Mouse (Mus musculus) heart, adult 2 months (tissue): ENCODE results near the gene Scd2. TPM values are rescaled to one million over a fixed set of nuclear protein-coding genes. Genes with fewer than 3 reads are reported as not detected.

Experiments
- DNase-seq, 2 experiments: peaks; one replicate each; pipeline ENCODE4 v3.0.0; 2021
- H3K27ac ChIP-seq: fragments of 200-600 bp; 2 replicates; pipeline ENCODE4 v1.8.1; 2022
- H3K27me3 ChIP-seq: fragments of 200-500 bp; 2 replicates; pipeline ENCODE4 v1.6.1; 2012; ENCODE audit warnings: mild to moderate bottlenecking, low read length, inconsistent platforms, mixed read lengths; ENCODE audit not compliant: control insufficient read depth, insufficient read depth
- H3K36me3 ChIP-seq: fragments of 200-500 bp; 2 replicates; pipeline ENCODE4 v1.6.1; 2012; ENCODE audit warnings: low read length, inconsistent platforms; ENCODE audit not compliant: control insufficient read depth, insufficient read depth
- H3K4me1 ChIP-seq: fragments of 200-500 bp; 2 replicates; pipeline ENCODE4 v1.6.1; 2011; ENCODE audit warnings: low read length; ENCODE audit not compliant: control insufficient read depth, insufficient read depth
- H3K4me3 ChIP-seq: fragments of 200-600 bp; 2 replicates; pipeline ENCODE4 v1.8.1; 2022
- H3K79me2 ChIP-seq: fragments of 200-500 bp; replicated peaks from 2 replicates; pipeline ENCODE4 v1.6.1; 2012; ENCODE audit warnings: mild to moderate bottlenecking, inconsistent platforms, low read length, moderate library complexity, mixed read lengths; ENCODE audit not compliant: control insufficient read depth, insufficient read depth
- H3K9ac ChIP-seq: fragments of 200-500 bp; 2 replicates; pipeline ENCODE4 v1.6.1; 2012; ENCODE audit warnings: low read depth, mild to moderate bottlenecking, control low read depth, inconsistent platforms, low read length, mixed read lengths
- CTCF ChIP-seq: fragments of 200-600 bp; IDR thresholded peaks from 2 replicates; pipeline ENCODE4 v1.8.1; 2022; ENCODE audit warnings: antibody characterized with exemption, mild to moderate bottlenecking, moderate library complexity
- EP300 ChIP-seq: fragments of 200-500 bp; IDR thresholded peaks from 2 replicates; pipeline ENCODE4 v1.6.1; 2011; ENCODE audit warnings: low read depth, low read length, control low read depth; ENCODE audit not compliant: insufficient read depth
- POLR2A ChIP-seq: fragments of 200-500 bp; IDR thresholded peaks from 2 replicates; pipeline ENCODE4 v1.6.1; 2011; ENCODE audit warnings: mild to moderate bottlenecking, low read depth, low read length, control low read depth; ENCODE audit not compliant: insufficient read depth
- WGBS: fragments of 180-500 bp; shearing (Covaris S2); methylation state at CpG from one replicate; pipeline ENCODE4 v1.1.7; 2018; 5-methylcytosine and 5-hydroxymethylcytosine counted together
- intact Hi-C: fragments of 180-260 bp; cut with DNase I; formaldehyde crosslinking; loops from one replicate; pipeline ENCODE4 v1.15.1; 2025
- polyA plus RNA-seq: library from polyadenylated mRNA; depleted of rRNA; stranded (reverse); fragments of >200 nt; gene quantifications from 2 replicates; pipeline ENCODE4 v1.2.3, GENCODE M21; 2012
- total RNA-seq, 2 experiments: library from RNA; stranded (reverse); gene quantifications; 2 replicates each; pipeline ENCODE4 v1.2.3; 2021

Scd2 gene
- total and polyA plus RNA-seq, 3 experiments: 9.2 to 21.2 (median 12.2) TPM

DNA sequence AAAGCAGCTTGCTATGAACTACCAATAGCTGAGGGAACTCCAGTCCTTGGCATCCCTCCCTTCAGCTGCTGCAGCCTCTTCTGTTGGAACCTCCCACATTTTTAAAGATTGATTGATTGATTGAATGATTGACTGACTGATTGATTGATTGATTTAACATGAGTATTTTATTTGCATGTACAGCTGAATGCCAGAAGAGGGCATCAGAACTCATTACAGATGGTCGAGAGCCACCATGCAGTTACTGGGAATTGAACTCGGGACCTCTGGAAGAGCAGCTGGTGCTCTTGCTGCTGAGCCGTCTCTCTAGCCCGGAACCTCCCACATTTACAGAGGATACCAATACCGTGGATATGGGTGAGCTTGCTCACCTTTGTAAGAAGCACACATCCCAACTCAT, 33.0 kb upstream of the Scd2 start:
- Histone ChIP-seq H3K27ac (no peak overlapping the region), H3K36me3 (no peaks in the 10 kb centered on the region), H3K27me3 (no peaks in the 10 kb centered on the region), H3K79me2 (no peaks in the 10 kb centered on the region), H3K4me3 (no peak overlapping the region), H3K4me1 (no peaks in the 10 kb centered on the region), H3K9ac (no peak overlapping the region)
- WGBS: 76% methylated on average over 5 of the region's 5 CpGs
- intact Hi-C loops: no loop called here
- TF ChIP-seq CTCF: peak; percentile 24; the same call in 1 of the 2 replicates
- no peak for TF ChIP-seq POLR2A
- no peak for DNase-seq

DNA sequence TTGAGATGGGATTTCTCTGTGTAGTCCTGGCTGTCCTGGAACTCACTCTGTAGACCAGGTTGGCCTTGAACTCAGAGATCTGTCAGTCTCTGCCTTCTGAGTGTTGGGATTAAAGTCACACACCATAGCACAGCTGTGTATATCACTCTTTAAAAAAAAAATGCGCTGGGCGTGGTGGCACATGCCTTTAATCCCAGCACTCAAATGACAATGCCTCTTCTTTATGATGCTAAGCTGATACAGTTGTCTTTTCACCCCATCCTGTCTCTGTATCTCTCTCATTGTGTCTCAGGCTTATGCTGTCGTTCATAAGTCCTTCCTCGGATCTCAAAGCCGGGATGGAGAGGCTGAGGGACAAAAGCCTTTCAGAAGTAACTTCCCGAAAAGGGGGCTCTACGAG, 31.7 kb upstream of the Scd2 start:
- Histone ChIP-seq H3K9ac (no peak overlapping the region), H3K4me3 (no peak overlapping the region), H3K79me2 (no peaks in the 10 kb centered on the region), H3K4me1 (no peaks in the 10 kb centered on the region), H3K27me3 (no peaks in the 10 kb centered on the region), H3K27ac (no peak overlapping the region), H3K36me3 (no peaks in the 10 kb centered on the region)
- no peak for DNase-seq
- TF ChIP-seq POLR2A: no peak
- TF ChIP-seq EP300: no peak
- TF ChIP-seq CTCF: no peak
- intact Hi-C loops: no loop called here
- WGBS: 80% methylated on average over 7 of the region's 7 CpGs

DNA sequence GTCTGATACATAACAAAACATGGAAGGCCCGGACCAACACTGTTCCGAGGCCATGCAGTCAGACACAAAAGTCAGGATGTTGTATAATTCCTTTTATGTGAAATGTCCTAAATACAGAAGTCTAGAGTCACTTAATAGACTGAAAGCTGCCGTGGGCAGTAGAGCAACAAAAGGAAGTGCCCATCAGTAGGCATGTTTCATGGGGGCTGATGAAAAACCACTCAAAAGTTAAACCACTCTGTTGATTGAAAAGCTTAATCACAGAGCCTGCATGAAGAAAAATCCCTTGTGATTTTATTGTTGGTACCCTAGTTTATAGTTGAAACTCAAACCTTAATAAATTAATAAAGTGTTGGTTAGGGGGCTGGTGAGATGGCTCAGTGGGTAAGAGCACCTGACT, 29.9 kb upstream of the Scd2 start:
- DNase-seq: no peak

DNA sequence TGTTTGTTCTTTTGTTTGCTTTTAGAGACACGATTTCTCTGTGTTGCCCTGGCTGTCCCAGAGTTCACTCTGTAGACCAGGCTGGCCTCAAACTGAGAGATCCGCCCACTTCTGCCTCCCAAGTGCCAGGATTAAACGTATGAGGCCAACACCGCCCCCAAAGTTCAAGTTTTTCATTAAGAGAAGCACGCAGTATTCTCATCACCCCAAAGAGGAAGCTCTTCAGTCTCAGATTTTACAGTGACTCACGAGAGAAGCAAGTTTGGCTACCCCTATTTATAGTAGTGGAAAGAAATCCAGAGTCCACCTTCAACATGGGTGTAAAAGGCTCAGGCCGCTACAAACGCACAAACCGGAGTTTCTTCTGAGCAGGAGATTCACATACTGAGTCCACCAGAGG, 29.2 kb upstream of the Scd2 start:
- H3K27ac ChIP-seq: no peak overlapping the region
- no peaks in the 10 kb centered on the region for H3K79me2 ChIP-seq
- H3K4me1 ChIP-seq: no peaks in the 10 kb centered on the region
- H3K9ac ChIP-seq: no peak overlapping the region
- no peaks in the 10 kb centered on the region for H3K36me3 ChIP-seq
- 73% methylated on average over 9 of the region's 9 CpGs for WGBS
- no peak for DNase-seq
- no peak for TF ChIP-seq POLR2A
- TF ChIP-seq CTCF: no peak
- TF ChIP-seq EP300: no peak
- H3K27me3 ChIP-seq: no peaks in the 10 kb centered on the region
- no peak overlapping the region for H3K4me3 ChIP-seq
- intact Hi-C loops: no loop called here

More for the DNA sequence above, 29.9 kb upstream of the Scd2 start:
- H3K36me3 ChIP-seq: no peaks in the 10 kb centered on the region
- intact Hi-C loops: no loop called here
- no peak overlapping the region for H3K4me3 ChIP-seq
- WGBS: 85% methylated on average over 3 of the region's 3 CpGs
- no peaks in the 10 kb centered on the region for H3K79me2 ChIP-seq
- H3K27ac ChIP-seq: no peak overlapping the region
- H3K27me3 ChIP-seq: no peaks in the 10 kb centered on the region
- no peaks in the 10 kb centered on the region for H3K4me1 ChIP-seq
- no peak overlapping the region for H3K9ac ChIP-seq
- TF ChIP-seq CTCF (no peak), POLR2A (no peak), EP300 (no peak)

DNA sequence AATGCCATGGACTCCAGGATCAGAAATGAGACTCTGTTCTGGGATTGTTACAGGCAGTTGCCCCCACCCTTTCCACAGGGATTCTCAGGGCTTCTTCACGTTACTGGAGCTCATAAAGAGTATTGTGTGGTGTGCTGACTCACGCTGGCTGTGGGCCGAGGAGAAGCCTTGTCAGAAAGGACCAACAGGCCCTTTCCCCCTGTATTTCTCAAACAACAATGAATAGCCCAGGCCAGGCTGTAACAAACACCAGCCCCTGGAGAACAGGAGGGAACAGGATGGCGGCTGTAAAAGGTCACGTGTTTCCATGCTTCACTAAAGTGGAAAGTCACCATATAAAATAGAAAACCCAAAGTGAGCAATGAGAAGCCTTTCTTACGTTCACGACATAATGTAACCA, 28.2 kb upstream of the Scd2 start:
- 47% methylated on average over 7 of the region's 7 CpGs for WGBS
- H3K79me2 ChIP-seq: no peaks in the 10 kb centered on the region
- H3K4me3 ChIP-seq: no peak overlapping the region
- H3K9ac ChIP-seq: no peak overlapping the region
- DNase-seq: peak; percentile 39 to 53
- intact Hi-C loops: no loop called here
- no peak overlapping the region; the same call in 1 of the 2 replicates for H3K27ac ChIP-seq
- H3K4me1 ChIP-seq: no peaks in the 10 kb centered on the region
- H3K36me3 ChIP-seq: no peaks in the 10 kb centered on the region
- TF ChIP-seq CTCF (no peak), POLR2A (no peak), EP300 (no peak)
- no peaks in the 10 kb centered on the region for H3K27me3 ChIP-seq

DNA sequence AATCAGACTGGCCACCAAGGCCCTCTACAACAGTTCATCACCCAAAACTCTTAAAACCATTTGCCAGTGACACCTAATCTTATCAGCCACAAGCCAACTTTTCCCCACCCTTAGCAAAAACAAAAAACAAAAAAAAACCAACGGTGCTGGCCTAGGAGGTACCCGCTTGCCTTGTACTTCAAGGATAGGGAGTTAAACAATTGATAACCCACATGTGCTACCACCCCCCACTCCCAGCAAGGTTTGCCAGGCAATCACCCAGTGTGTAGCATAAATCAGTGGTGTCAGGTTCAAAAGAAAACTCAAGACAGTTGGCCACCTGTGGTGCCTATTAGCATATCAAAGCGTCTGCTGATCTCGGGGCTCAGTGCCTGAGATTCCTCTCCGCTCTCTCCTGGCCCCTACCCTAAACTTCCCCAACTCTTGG, 27.6 kb upstream of the Scd2 start:
- intact Hi-C loops: loop anchor here (1.0 kb wide), 1 partner anchor 18 kb away; no protein-coding TSS in a partner anchor
- H3K4me3 ChIP-seq: no peak overlapping the region

More for the DNA sequence above, 27.6 kb upstream of the Scd2 start:
- 81% methylated on average over 5 of the region's 5 CpGs for WGBS
- no peaks in the 10 kb centered on the region for H3K36me3 ChIP-seq
- TF ChIP-seq POLR2A (no peak), EP300 (no peak), CTCF (no peak)
- no peaks in the 10 kb centered on the region for H3K4me1 ChIP-seq
- H3K9ac ChIP-seq: no peak overlapping the region
- DNase-seq: no peak
- H3K27me3 ChIP-seq: no peaks in the 10 kb centered on the region
- no peak overlapping the region for H3K27ac ChIP-seq
- no peaks in the 10 kb centered on the region for H3K79me2 ChIP-seq
